Mouse (Mus musculus) lung, adult 2 months (tissue): Measurements from ENCODE around the gene Spag9.

Source experiments
- CTCF ChIP-seq: fragments of 200-500 bp; IDR thresholded peaks from 2 replicates; pipeline ENCODE4 v1.5.1; 2011; ENCODE audit warnings: mild to moderate bottlenecking, low read length, control low read depth; ENCODE audit not compliant: insufficient read depth
- POLR2A ChIP-seq: fragments of 200-500 bp; IDR thresholded peaks from 2 replicates; pipeline ENCODE4 v1.6.1; 2011; ENCODE audit warnings: low read depth, mild to moderate bottlenecking, control low read depth, low read length, borderline replicate concordance; ENCODE audit errors: extremely low read depth

GRCm38 (mm10) chr11:94144771-94145539 is 149.1 kb downstream of the Spag9 start:
- TF ChIP-seq CTCF (no peak), POLR2A (no peak)
